Mouse (Mus musculus) kidney, adult 2 months (tissue): ENCODE measurements around the gene Snx9. TPM values are rescaled to one million over a fixed set of nuclear protein-coding genes. Genes with fewer than 3 reads are reported as not detected.

Experiments used
- DNase-seq: peaks from one replicate; pipeline ENCODE4 v3.0.0; 2021
- H3K27ac ChIP-seq: fragments of 200-500 bp; 2 replicates; pipeline ENCODE4 v1.5.1; 2012; ENCODE audit warnings: low read depth, low read length, control low read depth, inconsistent platforms; ENCODE audit not compliant: insufficient read depth
- H3K27me3 ChIP-seq: fragments of 200-500 bp; replicated peaks from 2 replicates; pipeline ENCODE4 v1.6.1; 2012; ENCODE audit warnings: mild to moderate bottlenecking, moderate library complexity, low read length, inconsistent platforms; ENCODE audit not compliant: control insufficient read depth, insufficient read depth
- H3K36me3 ChIP-seq: fragments of 200-500 bp; 2 replicates; pipeline ENCODE4 v1.6.1; 2012; ENCODE audit warnings: mild to moderate bottlenecking, moderate library complexity, low read length, inconsistent platforms; ENCODE audit not compliant: control insufficient read depth, insufficient read depth
- H3K4me1 ChIP-seq: fragments of 200-500 bp; 2 replicates; pipeline ENCODE4 v1.6.1; 2011; ENCODE audit warnings: low read length; ENCODE audit not compliant: control insufficient read depth, insufficient read depth
- H3K4me3 ChIP-seq: fragments of 200-500 bp; 2 replicates; pipeline ENCODE4 v1.5.1; 2011; ENCODE audit warnings: mild to moderate bottlenecking, low read depth, low read length, control low read depth; ENCODE audit not compliant: insufficient read depth
- CTCF ChIP-seq: fragments of 200-500 bp; conservative IDR thresholded peaks from 2 replicates; pipeline ENCODE4 v1.5.1; 2011; ENCODE audit warnings: low read depth, mild to moderate bottlenecking, control low read depth, low read length, moderate library complexity, mixed read lengths; ENCODE audit not compliant: insufficient read depth, insufficient read length
- POLR2A ChIP-seq: fragments of 200-500 bp; IDR thresholded peaks from one replicate; pipeline ENCODE4 v1.6.1; 2011; ENCODE audit warnings: low read depth, low read length, control low read depth
- WGBS: fragments of 180-500 bp; shearing (Covaris S2); methylation state at CpG from one replicate; pipeline ENCODE4 v1.1.7; 2018; 5-methylcytosine and 5-hydroxymethylcytosine counted together
- polyA plus RNA-seq: library from polyadenylated mRNA; depleted of rRNA; stranded (reverse); fragments of >200 nt; gene quantifications from 2 replicates; pipeline ENCODE4 v1.2.3, GENCODE M21; 2012

Snx9 gene
- polyA plus RNA-seq, 1 experiment: 56.6 TPM

GRCm38 (mm10) chr17:5813863-5814640 lies 27.1 kb upstream of the Snx9 start:
- no peaks in the 10 kb centered on the region for H3K36me3 ChIP-seq
- H3K27ac ChIP-seq: no peak overlapping the region
- TF ChIP-seq CTCF (no peak), POLR2A (no peak)
- 0 out of 2 replicates have a peak, but pooled peaks cover 1% of the 10 kb centered on the region for H3K4me1 ChIP-seq
- H3K4me3 ChIP-seq: no peak overlapping the region
- 60% methylated on average over 8 of the region's 8 CpGs for WGBS
- DNase-seq: peak; percentile 23
- H3K27me3 ChIP-seq: no peaks in the 10 kb centered on the region

GRCm38 (mm10) chr17:5814641-5814920 lies 26.5 kb upstream of the Snx9 start:
- 57% methylated on average over 1 of the region's 1 CpGs for WGBS
- no peak for TF ChIP-seq POLR2A
- no peak for TF ChIP-seq CTCF
- H3K27me3 ChIP-seq: no peaks in the 10 kb centered on the region
- no peak for DNase-seq
- H3K36me3 ChIP-seq: no peaks in the 10 kb centered on the region
- no peak overlapping the region for H3K27ac ChIP-seq
- peaks cover 4% of the 10 kb centered on the region; the same call in 1 of the 2 replicates for H3K4me1 ChIP-seq
- no peak overlapping the region for H3K4me3 ChIP-seq

- H3K36me3 ChIP-seq: no peaks in the 10 kb centered on the region
- peaks cover 8% of the 10 kb centered on the region; the same call in 1 of the 2 replicates for H3K4me1 ChIP-seq
- H3K4me3 ChIP-seq: no peak overlapping the region
- TF ChIP-seq POLR2A (no peak), CTCF (no peak)
- H3K27ac ChIP-seq: no peak overlapping the region
- no peaks in the 10 kb centered on the region for H3K27me3 ChIP-seq
- no peak for DNase-seq
- WGBS: 94% methylated on average over 2 of the region's 2 CpGs
These were observed 23.3 kb upstream of the Snx9 start for GRCm38 (mm10) chr17:5817871-5818270.

GRCm38 (mm10) chr17:5819105-5819504 lies 22.0 kb upstream of the Snx9 start:
- peak; percentile 24 for DNase-seq
- Histone ChIP-seq H3K36me3 (no peaks in the 10 kb centered on the region), H3K4me3 (no peak overlapping the region), H3K27ac (peak overlapping the region; percentile 56), H3K4me1 (peaks cover 8% of the 10 kb centered on the region; the same call in 1 of the 2 replicates), H3K27me3 (no peaks in the 10 kb centered on the region)
- TF ChIP-seq CTCF (no peak), POLR2A (no peak)
- WGBS: 52% methylated on average over 6 of the region's 6 CpGs

- no peaks in the 10 kb centered on the region for H3K36me3 ChIP-seq
- no peaks in the 10 kb centered on the region for H3K27me3 ChIP-seq
- TF ChIP-seq CTCF (no peak), POLR2A (no peak)
- no peak overlapping the region for H3K4me3 ChIP-seq
- WGBS: 24% methylated on average over 9 of the region's 9 CpGs
- peaks cover 8% of the 10 kb centered on the region; the same call in 1 of the 2 replicates for H3K4me1 ChIP-seq
- DNase-seq: peak; percentile 73
- peak overlapping the region; percentile 56; the same call in 1 of the 2 replicates for H3K27ac ChIP-seq
These were observed 21.3 kb upstream of the Snx9 start for GRCm38 (mm10) chr17:5819799-5820201.

- Histone ChIP-seq H3K4me3 (no peak overlapping the region), H3K27me3 (no peaks in the 10 kb centered on the region), H3K27ac (peak overlapping the region; percentile 51), H3K4me1 (peaks cover 8% of the 10 kb centered on the region; the same call in 1 of the 2 replicates), H3K36me3 (no peaks in the 10 kb centered on the region)
- TF ChIP-seq CTCF (no peak), POLR2A (no peak)
- WGBS: 54% methylated on average over 2 of the region's 2 CpGs
- peak; percentile 74 for DNase-seq
These were observed 18.6 kb upstream of the Snx9 start for GRCm38 (mm10) chr17:5822541-5822940.

- TF ChIP-seq POLR2A: no peak
- TF ChIP-seq CTCF: no peak
These were observed 18.1 kb upstream of the Snx9 start for GRCm38 (mm10) chr17:5823032-5823431.

More at GRCm38 (mm10) chr17:5823032-5823431, 18.1 kb upstream of the Snx9 start:
- no peaks in the 10 kb centered on the region for H3K27me3 ChIP-seq
- peak overlapping the region; percentile 34; the same call in 1 of the 2 replicates for H3K27ac ChIP-seq
- WGBS: 91% methylated on average over 11 of the region's 11 CpGs
- no peaks in the 10 kb centered on the region for H3K36me3 ChIP-seq
- H3K4me1 ChIP-seq: peaks cover 8% of the 10 kb centered on the region; the same call in 1 of the 2 replicates
- DNase-seq: no peak
- H3K4me3 ChIP-seq: no peak overlapping the region
